Mouse (Mus musculus): Measurements from ENCODE around the gene Itsn2.
"Not testable (repeated sequence)": the region's sequence is repeated elsewhere in the genome, so short reads cannot be mapped to it uniquely, and the experiment has no call there.

Gene Itsn2

GRCm38 (mm10) chr12:4708881-4709604 lies 116.6 kb downstream of the Itsn2 start:
- no peak for DNase-seq (ENCODE audit: low spot score in 2 of 2)

GRCm38 (mm10) chr12:4709926-4710325 lies 117.5 kb downstream of the Itsn2 start:
- no peak for DNase-seq (ENCODE audit: low spot score in 2 of 2)

- DNase-seq (ENCODE audit: low spot score in 2 of 2) = no peak
Observed at GRCm38 (mm10) chr12:4713361-4713760, 120.9 kb downstream of the Itsn2 start.

- DNase-seq (ENCODE audit: low spot score in 2 of 2) = no peak
Observed at GRCm38 (mm10) chr12:4715606-4716005, 123.2 kb downstream of the Itsn2 start.

GRCm38 (mm10) chr12:4717417-4717816 lies 125.0 kb downstream of the Itsn2 start:
- no peak for DNase-seq (ENCODE audit: low spot score in 2 of 2)

- no peak for DNase-seq (ENCODE audit: low spot score in 2 of 2)
Observed at GRCm38 (mm10) chr12:4719066-4719761, 126.8 kb downstream of the Itsn2 start.

GRCm38 (mm10) chr12:4719762-4720754 lies 127.6 kb downstream of the Itsn2 start:
- no peak for DNase-seq (ENCODE audit: low spot score in 2 of 2)

GRCm38 (mm10) chr12:4729165-4729564 lies 136.7 kb downstream of the Itsn2 start:
- no peak for DNase-seq (ENCODE audit: low spot score in 2 of 2)

- DNase-seq (ENCODE audit: low spot score in 2 of 2) = no peak
Observed at GRCm38 (mm10) chr12:4731629-4732028, 139.2 kb downstream of the Itsn2 start.

- DNase-seq (ENCODE audit: low spot score in 2 of 2) = no peak
Observed at GRCm38 (mm10) chr12:4732332-4732731, 139.9 kb downstream of the Itsn2 start.

- no peak for DNase-seq (ENCODE audit: low spot score in 2 of 2)
Observed at GRCm38 (mm10) chr12:4738031-4738576, 145.7 kb downstream of the Itsn2 start, which contains the start of gene Fam228a. Gene Fam228a, minus strand, starts transcription at chr12:4738430.

GRCm38 (mm10) chr12:4740823-4741222 lies 148.4 kb downstream of the Itsn2 start:
- no peak for DNase-seq (ENCODE audit: low spot score in 2 of 2)

GRCm38 (mm10) chr12:4742183-4742582 lies 149.7 kb downstream of the Itsn2 start:
- no peak for DNase-seq (ENCODE audit: low spot score in 2 of 2)

GRCm38 (mm10) chr12:4744486-4744885 lies 152.0 kb downstream of the Itsn2 start:
- no peak for DNase-seq (ENCODE audit: low spot score in 2 of 2)

GRCm38 (mm10) chr12:4754451-4754850 lies 162.0 kb downstream of the Itsn2 start:
- DNase-seq (ENCODE audit: low spot score in 2 of 2) = not testable (repeated sequence)

- DNase-seq (ENCODE audit: low spot score in 2 of 2) = no peak
Observed at GRCm38 (mm10) chr12:4757060-4757459, 164.6 kb downstream of the Itsn2 start.
